Mouse (Mus musculus) heart, embryonic 13.5 days (tissue): Measurements from ENCODE around the gene Clcn5. TPM values are rescaled to one million over a fixed set of nuclear protein-coding genes. Genes with fewer than 3 reads are reported as not detected.

Experiments
- ATAC-seq: fragments of 200-750 bp; cut with Nextera tagmentation; 2 replicates; pipeline ENCODE4 v1.8.0; 2017; ENCODE audit warnings: moderate TSS enrichment; ENCODE audit not compliant: insufficient number of reproducible peaks, low FRiP score, low TSS enrichment; ENCODE audit errors: extremely low read depth
- H3K27ac ChIP-seq: fragments of 300-500 bp; sonication (generic); replicated peaks from 2 replicates; pipeline ENCODE4 v1.5.1; 2015; ENCODE audit warnings: moderate library complexity, mild to moderate bottlenecking, inconsistent platforms
- H3K27me3 ChIP-seq: fragments of 300-500 bp; sonication (generic); replicated peaks from 2 replicates; pipeline ENCODE4 v1.6.1; 2015; ENCODE audit warnings: mild to moderate bottlenecking, inconsistent platforms
- H3K36me3 ChIP-seq: fragments of 300-500 bp; sonication (generic); 2 replicates; pipeline ENCODE4 v1.6.1; 2015; ENCODE audit warnings: mild to moderate bottlenecking, inconsistent platforms
- H3K4me1 ChIP-seq: fragments of 300-500 bp; sonication (generic); 2 replicates; pipeline ENCODE4 v1.6.1; 2015; ENCODE audit warnings: inconsistent platforms
- H3K4me2 ChIP-seq: fragments of 300-500 bp; sonication (generic); 2 replicates; pipeline ENCODE4 v1.6.1; 2015; ENCODE audit warnings: inconsistent platforms, mild to moderate bottlenecking, moderate library complexity
- H3K4me3 ChIP-seq: fragments of 300-500 bp; sonication (generic); 2 replicates; pipeline ENCODE4 v1.5.1; 2015; ENCODE audit warnings: moderate library complexity, mild to moderate bottlenecking, inconsistent platforms
- H3K9ac ChIP-seq: fragments of 300-500 bp; sonication (generic); 2 replicates; pipeline ENCODE4 v1.6.1; 2015; ENCODE audit warnings: inconsistent platforms, mild to moderate bottlenecking, moderate library complexity
- H3K9me3 ChIP-seq: fragments of 300-500 bp; sonication (generic); 2 replicates; pipeline ENCODE4 v1.6.1; 2016; ENCODE audit warnings: inconsistent platforms
- WGBS: fragments of 180-500 bp; shearing (Covaris S2); methylation state at CpG from one replicate; pipeline ENCODE4 v1.1.7; 2015; ENCODE audit warnings: mixed read lengths; 5-methylcytosine and 5-hydroxymethylcytosine counted together
- polyA plus RNA-seq: library from polyadenylated mRNA; unstranded; fragments of >200 nt; fragmentation: Nextera tagmentation; extraction: Ambion mirVana; gene quantifications from 2 replicates; pipeline ENCODE4 v1.2.1, GENCODE M21; 2015

The Clcn5 gene
- 15.5 and 16.2 TPM in 2 replicates for polyA plus RNA-seq

DNA sequence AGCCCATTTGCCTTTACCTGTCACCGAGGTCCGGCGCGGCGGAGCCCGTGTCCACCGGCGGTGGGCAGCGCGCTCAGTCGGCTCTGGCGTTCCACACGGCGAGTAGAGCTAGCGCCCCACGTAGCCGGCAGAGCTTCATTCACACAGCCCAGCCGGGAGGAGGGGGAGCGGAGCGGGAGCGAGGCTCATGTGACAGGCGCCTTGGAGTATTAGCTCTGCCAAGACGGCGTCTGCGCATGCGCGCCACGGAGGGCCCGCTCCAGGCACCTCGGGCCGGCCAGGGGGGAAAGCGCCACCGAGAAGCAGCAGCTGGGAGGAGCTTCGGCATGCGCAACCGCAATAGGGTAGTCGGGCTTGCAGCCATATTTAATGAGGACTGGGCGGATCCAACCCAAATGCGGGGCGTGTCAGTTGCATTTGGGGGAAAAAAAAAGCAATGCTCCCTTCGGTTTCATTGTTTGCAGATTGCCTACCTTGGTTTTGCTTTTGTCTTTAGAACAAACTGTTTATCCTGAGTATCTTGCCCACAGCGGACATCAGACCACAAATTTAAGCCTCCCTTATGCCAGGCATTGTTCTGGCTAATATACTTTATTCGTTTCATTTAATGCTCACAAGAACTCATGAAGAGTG, at the start of gene Clcn5:
TSS of gene Clcn5 (minus strand) at position 270 of the 633 bp plus-strand sequence.
- H3K4me2 ChIP-seq: peak within 1 kb of the TSS; percentile 66
- H3K4me3 ChIP-seq: peak within 1 kb of the TSS; percentile 74
- H3K9me3 ChIP-seq: no peaks in the 10 kb centered on the region
- peak; percentile 88 for ATAC-seq
- H3K36me3 ChIP-seq: no peaks in the 10 kb centered on the region
- 9% methylated on average over 28 of the region's 43 CpGs for WGBS
- peaks cover 14% of the 10 kb centered on the region; the same call in 1 of the 2 replicates for H3K4me1 ChIP-seq
- no peaks in the 10 kb centered on the region for H3K27me3 ChIP-seq
- H3K9ac ChIP-seq: peak within 1 kb of the TSS; percentile 90
- peak within 1 kb of the TSS; percentile 92 for H3K27ac ChIP-seq

DNA sequence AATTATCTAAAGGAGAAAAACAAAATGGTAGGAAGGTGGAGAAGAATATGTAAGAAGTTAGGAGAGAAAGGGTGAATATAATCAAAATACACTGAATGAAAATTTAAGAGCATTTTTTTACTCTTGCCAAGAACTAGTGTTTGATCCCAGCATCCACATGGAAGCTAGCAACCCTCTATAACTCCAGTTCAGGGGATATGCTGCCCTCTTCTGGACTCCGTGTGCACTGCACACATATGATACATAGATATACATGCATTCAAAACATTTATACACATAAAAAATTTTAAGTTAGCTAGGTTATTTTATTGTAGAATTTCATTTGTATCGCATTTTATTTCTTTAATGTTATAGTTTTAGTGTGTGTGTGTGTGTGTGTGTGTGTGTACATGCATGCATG, 6.3 kb upstream of the Clcn5 start:
- 41% methylated on average over 2 of the region's 2 CpGs for WGBS
- Histone ChIP-seq H3K9ac (no peak overlapping the region), H3K27me3 (no peaks in the 10 kb centered on the region; the same call in 1 of the 2 replicates), H3K36me3 (no peaks in the 10 kb centered on the region), H3K4me3 (no peak overlapping the region), H3K4me2 (no peak overlapping the region), H3K4me1 (no peaks in the 10 kb centered on the region), H3K27ac (no peak overlapping the region), H3K9me3 (no peaks in the 10 kb centered on the region)
- ATAC-seq: no peak

DNA sequence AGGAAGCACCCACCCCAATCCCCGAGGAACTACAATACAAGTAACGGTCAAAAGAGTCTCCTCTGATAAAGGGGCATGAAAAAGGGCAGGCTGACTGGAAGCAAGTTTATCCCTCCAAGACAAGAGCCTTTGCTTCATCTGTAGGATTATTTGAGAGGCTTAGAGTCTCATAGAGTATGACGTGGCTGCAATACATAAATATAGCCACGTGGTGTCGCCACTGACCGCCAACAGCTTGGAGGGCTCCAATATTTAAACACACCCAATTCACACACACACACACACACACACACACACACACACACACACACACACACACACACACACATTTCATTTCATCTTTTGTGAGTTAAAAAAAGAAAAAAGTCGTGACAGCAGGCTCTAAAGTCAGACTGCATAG, 3.1 kb upstream of the Clcn5 start:
- WGBS: 6% methylated on average over 7 of the region's 7 CpGs

DNA sequence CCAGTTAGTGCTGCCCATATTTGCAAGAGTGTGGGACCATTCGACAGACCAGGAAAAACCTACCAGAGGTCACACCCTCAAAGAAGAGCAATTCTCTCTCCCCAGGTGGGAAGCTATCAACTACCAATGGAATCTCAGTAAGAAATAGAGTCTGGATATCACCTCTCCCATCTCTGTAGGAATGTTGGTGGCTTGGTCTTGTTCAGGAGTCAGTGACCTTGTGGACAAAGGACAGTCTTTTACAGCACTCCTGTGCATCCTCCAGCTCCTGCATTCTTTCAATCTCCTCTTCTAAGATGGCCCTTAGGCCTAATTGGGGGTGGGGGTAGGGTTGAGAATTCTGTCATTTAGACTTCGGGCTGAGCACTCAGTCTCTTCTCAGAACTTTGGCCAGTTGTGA, 1.4 kb upstream of the Clcn5 start:
- no peaks in the 10 kb centered on the region for H3K27me3 ChIP-seq
- no peak overlapping the region for H3K9ac ChIP-seq
- no peak for ATAC-seq
- H3K4me3 ChIP-seq: no peak overlapping the region
- no peak overlapping the region for H3K27ac ChIP-seq
- no peaks in the 10 kb centered on the region for H3K36me3 ChIP-seq
- no peak overlapping the region for H3K4me2 ChIP-seq
- H3K4me1 ChIP-seq: 0 out of 2 replicates have a peak, but pooled peaks cover 4% of the 10 kb centered on the region
- no peaks in the 10 kb centered on the region for H3K9me3 ChIP-seq
- WGBS: 45% methylated on average over 2 of the region's 2 CpGs

More for the DNA sequence above, 3.1 kb upstream of the Clcn5 start:
- no peaks in the 10 kb centered on the region for H3K4me1 ChIP-seq
- no peak overlapping the region for H3K27ac ChIP-seq
- H3K36me3 ChIP-seq: no peaks in the 10 kb centered on the region
- no peak overlapping the region for H3K9ac ChIP-seq
- no peak for ATAC-seq
- H3K9me3 ChIP-seq: no peaks in the 10 kb centered on the region
- no peaks in the 10 kb centered on the region for H3K27me3 ChIP-seq
- H3K4me3 ChIP-seq: no peak overlapping the region
- no peak overlapping the region for H3K4me2 ChIP-seq

DNA sequence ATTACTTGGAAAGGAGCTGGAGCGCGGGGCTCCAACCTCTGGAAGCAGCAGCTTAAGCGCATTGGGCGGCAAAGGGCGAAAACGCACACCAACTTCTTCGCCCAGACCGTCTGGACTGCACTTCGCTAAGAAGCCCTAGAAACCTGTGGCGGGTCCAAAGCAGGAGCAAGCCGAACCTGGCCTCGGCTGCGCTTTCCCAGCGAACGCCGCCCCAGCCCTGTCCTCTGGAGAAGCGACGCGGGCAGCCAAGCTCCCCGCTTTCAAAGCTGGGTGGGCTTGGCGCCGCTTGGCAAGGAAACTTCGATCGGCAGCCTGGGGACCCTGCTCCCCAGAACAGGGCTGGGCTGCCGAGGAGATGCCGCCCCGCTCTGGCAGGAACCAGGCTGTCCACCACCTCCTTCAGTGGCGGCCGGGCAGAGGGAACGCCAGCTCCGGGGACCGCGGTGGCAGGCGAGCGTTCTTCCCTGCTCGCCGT, 570 bp downstream of the Clcn5 start:
- Histone ChIP-seq H3K36me3 (no peaks in the 10 kb centered on the region), H3K9me3 (no peaks in the 10 kb centered on the region), H3K4me3 (peak overlapping the region; percentile 74), H3K27ac (peak overlapping the region; percentile 92), H3K4me2 (peak overlapping the region; percentile 66), H3K9ac (peak overlapping the region; percentile 90), H3K4me1 (peaks cover 14% of the 10 kb centered on the region; the same call in 1 of the 2 replicates), H3K27me3 (no peaks in the 10 kb centered on the region)
- ATAC-seq: peak; percentile 55; the same call in 1 of the 2 replicates
- 8% methylated on average over 37 of the region's 37 CpGs for WGBS

DNA sequence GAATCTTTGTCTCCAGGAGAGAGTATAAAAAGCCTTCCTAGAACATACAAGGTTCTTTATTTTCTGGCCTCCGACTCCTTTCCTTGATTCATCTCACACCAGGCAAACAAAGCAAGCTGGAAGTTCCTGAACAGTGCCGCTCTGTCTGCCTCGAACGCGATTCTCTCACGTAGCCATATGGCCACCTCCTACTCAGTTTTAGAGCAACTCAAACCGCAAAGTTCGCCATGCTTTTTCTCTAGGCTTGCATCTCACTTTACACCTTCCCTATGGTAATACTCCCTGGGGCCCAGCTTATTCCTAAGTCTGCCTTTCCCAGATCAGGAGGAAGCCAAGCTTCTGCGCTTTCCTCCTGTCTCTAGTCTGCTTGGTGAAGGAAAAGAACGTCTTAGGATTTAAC, 4.0 kb downstream of the Clcn5 start:
- H3K36me3 ChIP-seq: no peaks in the 10 kb centered on the region
- peak overlapping the region; percentile 22 for H3K4me3 ChIP-seq
- peak overlapping the region; percentile 66 for H3K4me2 ChIP-seq
- H3K9me3 ChIP-seq: no peaks in the 10 kb centered on the region
- peak overlapping the region; percentile 45; the same call in 1 of the 2 replicates for H3K27ac ChIP-seq
- H3K9ac ChIP-seq: peak overlapping the region; percentile 58
- no peak for ATAC-seq
- peaks cover 14% of the 10 kb centered on the region; the same call in 1 of the 2 replicates for H3K4me1 ChIP-seq
- H3K27me3 ChIP-seq: no peaks in the 10 kb centered on the region
- WGBS: 32% methylated on average over 10 of the region's 10 CpGs

DNA sequence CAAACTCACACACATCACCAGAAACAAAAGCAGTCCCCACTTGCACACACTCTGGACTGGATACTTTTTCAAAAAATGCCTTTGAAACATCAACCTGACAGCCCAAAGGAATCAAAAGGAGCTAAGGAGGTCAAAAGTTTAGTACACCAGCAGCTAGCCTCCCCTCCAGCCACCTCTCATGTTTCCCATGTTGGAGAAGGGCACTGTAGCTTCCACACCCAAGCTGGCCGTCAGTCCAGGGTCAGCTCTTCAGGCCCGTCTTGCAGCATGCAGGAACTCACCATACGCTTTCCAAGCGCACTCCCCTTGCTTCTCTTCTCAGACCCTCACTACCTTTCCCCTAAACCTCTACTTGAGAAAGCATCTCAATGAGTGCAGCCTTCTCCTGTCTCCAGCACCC, 4.5 kb downstream of the Clcn5 start:
- Histone ChIP-seq H3K4me2 (peak overlapping the region; percentile 66), H3K9ac (peak overlapping the region; percentile 58), H3K36me3 (no peaks in the 10 kb centered on the region), H3K4me3 (peak overlapping the region; percentile 22), H3K9me3 (no peaks in the 10 kb centered on the region), H3K27me3 (no peaks in the 10 kb centered on the region), H3K27ac (peak overlapping the region; percentile 45; the same call in 1 of the 2 replicates), H3K4me1 (peaks cover 16% of the 10 kb centered on the region)
- WGBS: 34% methylated on average over 4 of the region's 4 CpGs
- no peak for ATAC-seq

DNA sequence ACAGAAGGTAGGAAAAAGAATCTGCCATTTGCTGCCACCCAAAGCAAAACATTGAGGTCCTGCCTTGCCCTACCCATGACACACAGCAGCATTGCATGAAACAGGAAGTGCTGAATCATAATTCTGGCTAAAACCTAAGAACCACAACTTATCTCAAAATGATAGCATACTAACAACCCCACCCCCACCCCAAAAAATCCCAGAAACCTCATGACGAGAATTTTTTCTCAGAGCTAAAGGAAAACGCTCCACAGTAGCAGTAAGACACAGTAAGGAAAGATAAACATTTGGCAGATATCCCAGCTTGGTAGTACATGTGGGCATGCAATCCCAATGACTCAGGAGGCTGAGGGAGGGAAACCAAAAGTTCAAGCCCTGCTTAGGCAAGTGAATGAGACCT, 10.9 kb downstream of the Clcn5 start:
- Histone ChIP-seq H3K27ac (no peak overlapping the region), H3K36me3 (no peaks in the 10 kb centered on the region), H3K4me1 (peaks cover 12% of the 10 kb centered on the region; the same call in 1 of the 2 replicates), H3K9ac (no peak overlapping the region), H3K4me2 (no peak overlapping the region), H3K27me3 (no peaks in the 10 kb centered on the region), H3K9me3 (no peaks in the 10 kb centered on the region), H3K4me3 (no peak overlapping the region)
- ATAC-seq: no peak
- WGBS: 21% methylated on average over 2 of the region's 2 CpGs

DNA sequence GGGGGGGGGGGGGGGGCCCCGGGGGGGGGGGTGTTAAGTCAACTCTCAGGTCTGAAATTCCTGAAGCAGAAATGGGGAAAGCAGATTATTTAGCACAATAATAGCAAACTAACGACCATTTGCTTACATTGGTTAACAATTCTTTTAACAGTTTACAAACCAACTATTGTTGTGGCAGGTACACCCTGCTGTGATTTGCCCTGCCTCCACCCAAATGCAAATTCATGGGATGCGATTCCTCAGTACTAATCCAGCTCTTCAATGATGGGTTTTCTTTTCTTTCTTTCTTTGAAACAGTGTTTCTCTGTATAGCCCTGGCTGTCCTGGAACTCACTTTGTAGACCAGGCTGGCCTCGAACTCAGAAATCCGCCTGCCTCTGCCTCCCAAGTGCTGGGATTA, 12.3 kb downstream of the Clcn5 start:
- no peak overlapping the region for H3K4me2 ChIP-seq
- WGBS: 53% methylated on average over 5 of the region's 5 CpGs

DNA sequence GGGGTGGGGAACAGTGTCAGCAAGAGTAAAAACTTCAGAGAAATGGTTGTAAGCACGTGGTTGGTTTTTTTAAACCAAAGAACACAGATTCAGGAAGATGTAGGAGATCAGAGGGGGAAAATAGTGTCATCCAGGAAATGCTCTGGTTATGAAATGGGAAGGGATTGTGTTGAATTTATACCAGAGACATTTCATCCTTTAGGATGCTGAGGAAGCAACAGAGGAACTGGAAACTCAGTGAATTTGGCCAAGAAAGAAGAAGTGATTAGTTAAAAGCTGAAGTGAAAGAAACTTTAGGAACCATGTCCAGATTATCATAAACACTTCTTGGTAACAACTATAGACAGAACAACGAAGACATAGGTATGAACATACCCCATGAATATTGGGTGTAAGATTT, 26.2 kb downstream of the Clcn5 start:
- Histone ChIP-seq H3K9ac (no peak overlapping the region), H3K36me3 (peaks cover 5% of the 10 kb centered on the region), H3K27ac (no peak overlapping the region), H3K4me2 (no peak overlapping the region), H3K4me3 (no peak overlapping the region), H3K27me3 (no peaks in the 10 kb centered on the region), H3K4me1 (no peaks in the 10 kb centered on the region), H3K9me3 (no peaks in the 10 kb centered on the region)
- WGBS: 61% methylated on average over 2 of the region's 2 CpGs
- ATAC-seq: no peak

More for the DNA sequence above, 12.3 kb downstream of the Clcn5 start:
- H3K27me3 ChIP-seq: no peaks in the 10 kb centered on the region
- no peak overlapping the region for H3K4me3 ChIP-seq
- H3K9ac ChIP-seq: no peak overlapping the region
- ATAC-seq: no peak
- peaks cover 12% of the 10 kb centered on the region; the same call in 1 of the 2 replicates for H3K4me1 ChIP-seq
- H3K36me3 ChIP-seq: no peaks in the 10 kb centered on the region
- no peak overlapping the region for H3K27ac ChIP-seq
- no peaks in the 10 kb centered on the region for H3K9me3 ChIP-seq

DNA sequence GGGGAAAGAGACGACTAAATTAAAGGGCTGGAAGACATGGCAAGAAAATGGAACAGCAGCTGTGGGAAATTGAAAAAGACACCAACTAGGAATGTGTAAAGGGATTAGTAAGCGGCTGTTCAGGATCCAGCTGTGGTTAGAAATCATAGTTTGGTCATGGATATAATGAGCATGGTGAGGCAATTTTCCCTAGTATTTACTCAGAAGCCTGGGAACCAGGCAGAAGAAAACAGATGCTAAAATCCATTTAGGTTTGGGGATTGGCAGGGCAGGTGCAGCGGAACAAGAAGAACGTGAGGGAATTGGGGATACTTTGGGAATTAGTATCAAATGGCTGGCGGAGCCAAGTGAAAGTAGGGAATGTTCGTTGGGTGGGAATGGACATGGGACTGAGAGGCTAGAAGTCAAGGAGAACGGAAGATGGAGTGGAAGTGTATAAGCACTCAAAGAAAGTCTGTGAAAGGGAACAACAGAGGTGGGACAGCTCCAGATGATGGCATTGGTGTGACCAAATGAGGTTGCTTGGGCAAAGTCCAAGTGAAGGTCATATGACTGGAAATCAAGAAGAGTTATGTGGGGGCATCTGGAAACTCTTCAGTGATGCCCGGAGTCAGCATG, 26.9 kb downstream of the Clcn5 start:
- Histone ChIP-seq H3K4me3 (no peak overlapping the region), H3K4me2 (no peak overlapping the region), H3K9ac (no peak overlapping the region), H3K36me3 (peaks cover 5% of the 10 kb centered on the region), H3K27ac (no peak overlapping the region), H3K27me3 (no peaks in the 10 kb centered on the region), H3K4me1 (no peaks in the 10 kb centered on the region), H3K9me3 (no peaks in the 10 kb centered on the region)
- 80% methylated on average over 8 of the region's 8 CpGs for WGBS
- ATAC-seq: no peak
